ENCODE assay signal across 14 mouse cellular contexts in genomic region chr12:32299714-32300113, GRCm38 (mm10).
"Had no signal": no experiment of that assay in that cellular context is flagged by ENCODE, and none has a peak within 500 bp of the region (broad histone marks: within the 10 kb centered on the region; RNA-seq: fewer than 3 reads in every experiment).

No protein-coding gene starts in this region.

- H3K4me2 ChIP-seq: limb, embryonic 15.5 days; midbrain, embryonic 12.5 days; neural tube, embryonic 13.5 days; stomach, embryonic 15.5 days had no signal

- H3K4me1 ChIP-seq: limb, embryonic 15.5 days; midbrain, embryonic 12.5 days; neural tube, embryonic 13.5 days; stomach, embryonic 15.5 days had no signal

- H3K9ac ChIP-seq: limb, embryonic 15.5 days; midbrain, embryonic 12.5 days; neural tube, embryonic 13.5 days; stomach, embryonic 15.5 days had no signal

- H3K4me3 ChIP-seq: left cerebral cortex, adult 2 months; limb, embryonic 15.5 days; midbrain, embryonic 12.5 days; neural tube, embryonic 13.5 days; stomach, embryonic 15.5 days had no signal

- H3K9me3 ChIP-seq: limb, embryonic 15.5 days; midbrain, embryonic 12.5 days; neural tube, embryonic 13.5 days; stomach, embryonic 15.5 days had no signal

- ATAC-seq: midbrain, embryonic 16.5 days had no signal

- H3K27me3 ChIP-seq: limb, embryonic 15.5 days; midbrain, embryonic 12.5 days; neural tube, embryonic 13.5 days; stomach, embryonic 15.5 days had no signal

- H3K27ac ChIP-seq: left cerebral cortex, adult 2 months; limb, embryonic 15.5 days; midbrain, embryonic 12.5 days; neural tube, embryonic 13.5 days; stomach, embryonic 15.5 days had no signal

- H3K36me3 ChIP-seq: limb, embryonic 15.5 days; midbrain, embryonic 12.5 days; neural tube, embryonic 13.5 days; stomach, embryonic 15.5 days had no signal

- DNase-seq: kidney, adult 18-20 months; kidney, postnatal 10 days; kidney, postnatal 4 days; lung, adult 18-20 months; retina, postnatal 1 day; right cerebral cortex, postnatal 4 days; spleen, adult 18-20 months; thymus, postnatal 36 days had no signal
